Mouse (Mus musculus): ENCODE results near the gene Kcnq5. TPM values are rescaled to one million over a fixed set of nuclear protein-coding genes. Genes with fewer than 3 reads are reported as not detected.

The Kcnq5 gene
- polyA plus RNA-seq, 1 experiment from 2014 or later, result 2.4 TPM

DNA sequence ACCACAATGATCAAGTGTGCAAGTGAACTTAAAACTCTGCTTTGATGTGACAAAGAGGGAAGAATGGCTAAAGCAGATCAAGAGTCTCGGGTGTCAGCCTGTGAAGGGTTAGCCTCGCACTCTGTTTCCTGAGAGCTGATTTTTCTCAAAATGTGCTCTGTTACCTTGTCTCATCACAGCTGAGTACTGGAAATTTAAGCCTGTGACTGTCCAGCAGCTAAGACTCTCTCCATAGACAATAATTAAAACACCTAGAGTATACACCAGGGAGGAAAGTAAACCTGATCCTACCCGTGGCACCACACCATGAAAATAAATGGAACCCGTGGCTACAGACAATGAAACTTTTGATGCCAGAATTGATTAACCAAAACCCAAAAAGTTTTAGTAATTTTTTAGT, 90.9 kb downstream of the Kcnq5 start:
- WGBS, result 49% methylated on average over 4 of the region's 4 CpGs
- Histone ChIP-seq H3K27me3 (ENCODE audit: control insufficient read depth, insufficient read depth, low read depth, low read length) (no peaks in the 10 kb centered on the region), H3K9me3 (replicated peaks; ENCODE audit: control insufficient read depth, low read length, poor library complexity, severe bottlenecking) (no peaks in the 10 kb centered on the region), H3K9ac (ENCODE audit: low read depth, low read length) (no peak overlapping the region), H3K4me3 (ENCODE audit: low read depth, low read length) (no peak overlapping the region), H3K4me2 (ENCODE audit: low read length) (no peak overlapping the region), H3K27ac (ENCODE audit: low read length) (no peak overlapping the region), H3K36me3 (ENCODE audit: control insufficient read depth, insufficient read depth, low read length) (no peaks in the 10 kb centered on the region), H3K4me1 (ENCODE audit: control insufficient read depth, insufficient read depth, low read length) (no peaks in the 10 kb centered on the region)
- no peak for ATAC-seq

DNA sequence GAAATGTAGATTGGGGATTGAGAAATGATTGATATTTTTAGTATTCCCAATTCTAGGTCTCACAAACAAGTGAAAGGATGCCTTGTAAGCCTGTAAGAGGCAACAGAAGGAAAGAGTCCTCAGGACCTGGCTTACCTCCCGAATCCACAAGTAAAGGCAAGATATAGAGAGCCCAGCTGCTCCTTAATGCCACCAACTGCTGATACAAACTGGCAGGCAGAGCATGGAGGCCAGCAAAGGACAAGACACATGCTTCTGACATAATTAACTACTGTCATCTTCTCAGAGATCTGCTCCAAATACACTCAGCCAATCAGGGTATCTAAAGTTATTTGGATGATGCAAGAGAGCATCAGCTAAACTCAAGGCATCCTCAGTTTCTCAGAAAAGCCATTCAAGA, 93.3 kb downstream of the Kcnq5 start:
- Histone ChIP-seq H3K4me1 (ENCODE audit: control insufficient read depth, insufficient read depth, low read length) (no peaks in the 10 kb centered on the region), H3K9ac (ENCODE audit: low read depth, low read length) (no peak overlapping the region), H3K36me3 (ENCODE audit: control insufficient read depth, insufficient read depth, low read length) (no peaks in the 10 kb centered on the region), H3K4me2 (ENCODE audit: low read length) (no peak overlapping the region), H3K27ac (ENCODE audit: low read length) (no peak overlapping the region), H3K4me3 (ENCODE audit: low read depth, low read length) (no peak overlapping the region), H3K9me3 (replicated peaks; ENCODE audit: control insufficient read depth, low read length, poor library complexity, severe bottlenecking) (no peaks in the 10 kb centered on the region), H3K27me3 (ENCODE audit: control insufficient read depth, insufficient read depth, low read depth, low read length) (no peaks in the 10 kb centered on the region)
- 89% methylated on average over 1 of the region's 1 CpGs for WGBS
- no peak for ATAC-seq

DNA sequence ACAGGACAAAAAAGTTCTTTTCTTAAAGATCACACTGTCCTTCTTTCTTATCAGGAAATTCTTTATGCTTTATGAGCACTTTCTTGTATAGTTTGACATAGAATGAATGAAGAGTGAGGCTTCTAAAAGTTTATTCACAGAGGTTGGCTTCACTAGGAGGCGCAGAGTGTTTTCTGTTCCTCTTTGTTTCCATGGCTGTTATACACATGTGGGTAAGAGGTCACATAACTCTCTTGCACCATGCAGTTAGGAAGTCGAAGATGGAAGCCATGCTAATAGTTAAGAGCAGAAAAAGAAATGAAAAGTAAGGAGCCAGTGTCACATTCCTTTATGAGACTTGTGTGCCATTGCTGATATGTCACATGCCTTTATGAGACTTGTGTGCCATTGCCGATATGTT, 105.3 kb downstream of the Kcnq5 start:
- no peak for ATAC-seq
- no peaks in the 10 kb centered on the region for H3K9me3 ChIP-seq (replicated peaks; ENCODE audit: control insufficient read depth, low read length, poor library complexity, severe bottlenecking)
- H3K27ac ChIP-seq (ENCODE audit: low read length), result no peak overlapping the region
- no peak overlapping the region for H3K4me2 ChIP-seq (ENCODE audit: low read length)
- no peaks in the 10 kb centered on the region for H3K4me1 ChIP-seq (ENCODE audit: control insufficient read depth, insufficient read depth, low read length)
- no peaks in the 10 kb centered on the region for H3K36me3 ChIP-seq (ENCODE audit: control insufficient read depth, insufficient read depth, low read length)
- no peak overlapping the region for H3K9ac ChIP-seq (ENCODE audit: low read depth, low read length)
- no peak overlapping the region for H3K4me3 ChIP-seq (ENCODE audit: low read depth, low read length)
- WGBS, result 62% methylated on average over 3 of the region's 3 CpGs
- no peaks in the 10 kb centered on the region for H3K27me3 ChIP-seq (ENCODE audit: control insufficient read depth, insufficient read depth, low read depth, low read length)

DNA sequence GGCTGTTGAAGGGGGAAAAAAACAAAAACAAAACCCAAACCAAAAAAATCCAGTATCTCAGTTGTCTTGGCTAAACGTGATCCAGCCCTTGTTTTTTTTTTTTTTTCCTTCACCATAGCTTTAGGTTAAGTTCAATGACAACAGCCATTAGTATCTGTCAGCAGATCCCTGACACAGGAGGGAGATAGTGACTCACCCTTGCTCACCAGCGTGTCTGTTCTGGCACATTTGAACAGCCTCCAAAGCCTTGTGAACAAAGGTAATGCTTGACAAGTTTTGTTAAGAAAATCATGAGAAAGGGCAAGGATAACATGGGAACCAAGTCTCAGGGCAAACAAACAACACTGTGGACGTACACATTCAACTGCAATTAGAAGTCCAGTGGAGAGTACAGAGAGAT, 123.2 kb downstream of the Kcnq5 start:
- Histone ChIP-seq H3K4me2 (ENCODE audit: low read length) (no peak overlapping the region), H3K4me3 (ENCODE audit: low read depth, low read length) (no peak overlapping the region), H3K4me1 (ENCODE audit: control insufficient read depth, insufficient read depth, low read length) (no peaks in the 10 kb centered on the region), H3K9me3 (replicated peaks; ENCODE audit: control insufficient read depth, low read length, poor library complexity, severe bottlenecking) (no peaks in the 10 kb centered on the region), H3K27me3 (ENCODE audit: control insufficient read depth, insufficient read depth, low read depth, low read length) (no peaks in the 10 kb centered on the region), H3K27ac (ENCODE audit: low read length) (no peak overlapping the region), H3K9ac (ENCODE audit: low read depth, low read length) (no peak overlapping the region), H3K36me3 (ENCODE audit: control insufficient read depth, insufficient read depth, low read length) (no peaks in the 10 kb centered on the region)
- ATAC-seq, result no peak
- WGBS, result 38% methylated on average over 3 of the region's 3 CpGs

DNA sequence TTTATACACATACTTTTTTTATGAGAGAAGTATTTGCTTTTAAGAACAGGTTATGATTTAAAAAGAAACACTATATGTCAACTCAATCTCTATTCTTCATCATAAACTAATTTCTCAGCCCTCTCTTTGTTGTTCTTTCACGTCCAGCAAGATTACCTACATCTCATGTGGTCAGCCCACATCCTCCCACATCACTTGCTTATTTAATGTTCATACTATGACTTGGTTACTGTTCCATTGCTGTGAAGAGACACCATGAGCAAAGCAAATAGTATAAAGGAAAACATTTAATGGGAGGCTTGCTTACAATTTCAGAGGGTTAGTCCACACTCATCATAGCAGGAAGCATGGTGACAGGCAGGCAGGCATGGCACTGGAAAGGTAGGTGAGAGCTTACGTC, 124.4 kb downstream of the Kcnq5 start:
- no peak overlapping the region for H3K27ac ChIP-seq (ENCODE audit: low read length)
- H3K4me1 ChIP-seq (ENCODE audit: control insufficient read depth, insufficient read depth, low read length), result no peaks in the 10 kb centered on the region
- ATAC-seq, result no peak
- no peaks in the 10 kb centered on the region for H3K9me3 ChIP-seq (replicated peaks; ENCODE audit: control insufficient read depth, low read length, poor library complexity, severe bottlenecking)
- H3K4me2 ChIP-seq (ENCODE audit: low read length), result no peak overlapping the region
- 87% methylated on average over 2 of the region's 2 CpGs for WGBS
- no peak overlapping the region for H3K4me3 ChIP-seq (ENCODE audit: low read depth, low read length)
- no peaks in the 10 kb centered on the region for H3K36me3 ChIP-seq (ENCODE audit: control insufficient read depth, insufficient read depth, low read length)
- no peaks in the 10 kb centered on the region for H3K27me3 ChIP-seq (ENCODE audit: control insufficient read depth, insufficient read depth, low read depth, low read length)
- no peak overlapping the region for H3K9ac ChIP-seq (ENCODE audit: low read depth, low read length)

DNA sequence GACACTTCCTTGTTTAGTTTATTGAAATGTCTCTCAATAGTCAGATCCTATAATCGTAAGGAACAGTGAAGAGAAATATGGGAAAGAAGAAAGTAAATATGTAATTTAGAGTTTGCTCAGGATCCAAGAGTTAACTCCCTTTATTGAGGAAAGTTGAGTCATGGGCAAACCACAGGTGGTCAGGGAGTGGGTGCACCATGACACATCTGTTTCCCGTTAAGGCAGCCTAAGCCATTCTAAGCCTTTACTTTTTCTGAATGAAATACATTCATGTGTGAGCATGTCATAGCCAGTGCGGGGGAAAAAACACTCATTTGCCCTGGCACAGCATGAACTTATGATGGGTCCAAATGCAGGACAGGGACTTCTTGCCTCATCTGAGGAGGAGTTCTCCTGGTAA, 125.4 kb downstream of the Kcnq5 start:
- Histone ChIP-seq H3K4me1 (ENCODE audit: control insufficient read depth, insufficient read depth, low read length) (no peaks in the 10 kb centered on the region), H3K9me3 (replicated peaks; ENCODE audit: control insufficient read depth, low read length, poor library complexity, severe bottlenecking) (no peaks in the 10 kb centered on the region), H3K9ac (ENCODE audit: low read depth, low read length) (no peak overlapping the region), H3K27ac (ENCODE audit: low read length) (no peak overlapping the region), H3K4me3 (ENCODE audit: low read depth, low read length) (no peak overlapping the region), H3K4me2 (ENCODE audit: low read length) (no peak overlapping the region), H3K36me3 (ENCODE audit: control insufficient read depth, insufficient read depth, low read length) (no peaks in the 10 kb centered on the region), H3K27me3 (ENCODE audit: control insufficient read depth, insufficient read depth, low read depth, low read length) (no peaks in the 10 kb centered on the region)
- WGBS, result 77% methylated on average over 3 of the region's 3 CpGs
- no peak for ATAC-seq

DNA sequence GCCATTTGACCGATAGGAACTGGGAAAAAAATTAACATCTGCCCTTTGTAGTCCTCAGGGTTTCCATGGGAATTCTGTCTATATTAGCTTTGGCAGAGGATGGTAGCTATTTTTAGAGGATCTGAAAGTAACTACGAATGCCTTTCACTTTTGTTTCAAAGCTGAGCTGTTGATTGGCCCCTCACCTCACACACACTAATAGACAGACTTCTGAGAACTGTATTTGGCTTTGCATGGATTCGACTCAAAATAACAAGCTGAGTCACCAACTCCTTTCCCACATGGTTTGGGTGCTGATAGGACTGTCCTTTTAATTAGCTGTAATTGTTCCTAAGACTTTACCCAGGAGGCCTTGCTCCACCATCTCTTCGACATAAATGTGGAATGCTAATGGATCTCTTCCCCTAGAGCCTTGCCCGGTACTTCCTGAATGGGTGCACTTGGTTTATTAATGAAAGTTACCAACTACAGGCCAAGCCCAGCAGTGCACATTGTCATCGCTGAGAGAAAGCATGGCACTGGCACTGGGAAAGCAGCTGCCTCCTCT, 131.8 kb downstream of the Kcnq5 start:
- H3K27me3 ChIP-seq (ENCODE audit: control insufficient read depth, insufficient read depth, low read depth, low read length), result no peaks in the 10 kb centered on the region
- WGBS, result 64% methylated on average over 6 of the region's 6 CpGs

DNA sequence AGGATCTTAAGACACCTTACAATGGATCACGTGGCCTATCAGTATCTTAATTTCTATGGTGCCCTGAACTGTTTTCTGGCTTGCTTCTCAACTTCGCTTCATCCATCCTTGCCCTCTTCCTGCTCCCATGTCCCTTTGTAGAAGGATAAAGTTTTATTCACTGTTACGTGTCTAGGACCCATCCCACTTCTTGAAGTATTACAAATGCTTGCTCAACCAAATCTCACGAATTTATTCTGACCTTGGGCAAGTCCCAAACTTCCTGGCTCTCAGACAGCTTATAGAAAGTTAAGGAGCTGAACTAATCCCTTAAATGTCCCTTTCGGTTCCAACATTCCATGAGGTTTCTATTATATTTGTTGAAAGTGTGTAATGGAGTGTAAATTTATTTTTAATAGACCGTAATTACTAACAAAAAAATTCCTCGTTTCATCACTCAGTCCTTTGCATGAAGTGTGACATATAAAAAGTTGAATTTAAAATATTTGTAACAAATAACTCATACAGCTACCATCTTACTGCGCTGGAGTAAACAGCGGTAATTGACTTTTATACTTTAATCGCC, 141.6 kb downstream of the Kcnq5 start:
- no peaks in the 10 kb centered on the region for H3K36me3 ChIP-seq (ENCODE audit: control insufficient read depth, insufficient read depth, low read length)
- H3K4me1 ChIP-seq (ENCODE audit: control insufficient read depth, insufficient read depth, low read length), result no peaks in the 10 kb centered on the region

More for the DNA sequence above, 131.8 kb downstream of the Kcnq5 start:
- no peaks in the 10 kb centered on the region for H3K36me3 ChIP-seq (ENCODE audit: control insufficient read depth, insufficient read depth, low read length)
- H3K4me3 ChIP-seq (ENCODE audit: low read depth, low read length), result no peak overlapping the region
- H3K4me2 ChIP-seq (ENCODE audit: low read length), result no peak overlapping the region
- no peak overlapping the region for H3K9ac ChIP-seq (ENCODE audit: low read depth, low read length)
- H3K4me1 ChIP-seq (ENCODE audit: control insufficient read depth, insufficient read depth, low read length), result no peaks in the 10 kb centered on the region
- ATAC-seq, result no peak
- no peak overlapping the region for H3K27ac ChIP-seq (ENCODE audit: low read length)
- H3K9me3 ChIP-seq (replicated peaks; ENCODE audit: control insufficient read depth, low read length, poor library complexity, severe bottlenecking), result no peaks in the 10 kb centered on the region

DNA sequence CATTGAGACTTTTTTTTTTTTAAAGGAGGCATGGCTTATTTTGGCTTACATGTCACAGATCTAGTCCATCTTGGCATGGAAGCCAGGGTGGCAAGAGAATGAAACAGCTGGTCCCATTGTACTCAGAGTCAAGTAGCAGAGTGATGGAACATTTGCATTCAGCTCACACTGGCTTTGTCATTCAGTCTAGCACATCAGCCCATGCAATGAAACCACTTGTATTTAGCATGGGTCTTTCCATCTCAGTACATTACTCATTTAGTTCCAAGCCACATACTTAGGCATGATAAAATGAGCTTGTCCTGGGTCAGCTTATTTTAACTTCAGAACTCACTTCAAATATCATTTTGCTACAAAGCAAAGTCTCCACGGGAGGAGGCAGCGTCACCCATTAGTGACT, 156.7 kb downstream of the Kcnq5 start:
- Histone ChIP-seq H3K9ac (ENCODE audit: low read depth, low read length) (no peak overlapping the region), H3K4me2 (ENCODE audit: low read length) (no peak overlapping the region), H3K4me3 (ENCODE audit: low read depth, low read length) (no peak overlapping the region), H3K36me3 (ENCODE audit: control insufficient read depth, insufficient read depth, low read length) (no peaks in the 10 kb centered on the region), H3K27ac (ENCODE audit: low read length) (no peak overlapping the region), H3K4me1 (ENCODE audit: control insufficient read depth, insufficient read depth, low read length) (no peaks in the 10 kb centered on the region), H3K27me3 (ENCODE audit: control insufficient read depth, insufficient read depth, low read depth, low read length) (no peaks in the 10 kb centered on the region), H3K9me3 (replicated peaks; ENCODE audit: control insufficient read depth, low read length, poor library complexity, severe bottlenecking) (no peaks in the 10 kb centered on the region)
- ATAC-seq, result peak; percentile 51; the same call in 1 of the 2 replicates
- 59% methylated on average over 2 of the region's 2 CpGs for WGBS

More for the DNA sequence above, 141.6 kb downstream of the Kcnq5 start:
- no peak for ATAC-seq
- Histone ChIP-seq H3K9me3 (replicated peaks; ENCODE audit: control insufficient read depth, low read length, poor library complexity, severe bottlenecking) (no peaks in the 10 kb centered on the region), H3K27me3 (ENCODE audit: control insufficient read depth, insufficient read depth, low read depth, low read length) (no peaks in the 10 kb centered on the region), H3K4me2 (ENCODE audit: low read length) (no peak overlapping the region), H3K27ac (ENCODE audit: low read length) (no peak overlapping the region), H3K9ac (ENCODE audit: low read depth, low read length) (no peak overlapping the region), H3K4me3 (ENCODE audit: low read depth, low read length) (no peak overlapping the region)
- WGBS, result 28% methylated on average over 10 of the region's 10 CpGs
